Mouse (Mus musculus) induced T-regulatory cell, adult 2 months (primary cell): ENCODE measurements around the gene Hsd3b7.
"Not testable (repeated sequence)": the region's sequence is repeated elsewhere in the genome, so short reads cannot be mapped to it uniquely, and the experiment has no call there.

Experiments used
- DNase-seq: peaks from one replicate; pipeline ENCODE4 v3.0.0-alpha.2; 2012; ENCODE audit warnings: low read depth

Gene Hsd3b7

DNA sequence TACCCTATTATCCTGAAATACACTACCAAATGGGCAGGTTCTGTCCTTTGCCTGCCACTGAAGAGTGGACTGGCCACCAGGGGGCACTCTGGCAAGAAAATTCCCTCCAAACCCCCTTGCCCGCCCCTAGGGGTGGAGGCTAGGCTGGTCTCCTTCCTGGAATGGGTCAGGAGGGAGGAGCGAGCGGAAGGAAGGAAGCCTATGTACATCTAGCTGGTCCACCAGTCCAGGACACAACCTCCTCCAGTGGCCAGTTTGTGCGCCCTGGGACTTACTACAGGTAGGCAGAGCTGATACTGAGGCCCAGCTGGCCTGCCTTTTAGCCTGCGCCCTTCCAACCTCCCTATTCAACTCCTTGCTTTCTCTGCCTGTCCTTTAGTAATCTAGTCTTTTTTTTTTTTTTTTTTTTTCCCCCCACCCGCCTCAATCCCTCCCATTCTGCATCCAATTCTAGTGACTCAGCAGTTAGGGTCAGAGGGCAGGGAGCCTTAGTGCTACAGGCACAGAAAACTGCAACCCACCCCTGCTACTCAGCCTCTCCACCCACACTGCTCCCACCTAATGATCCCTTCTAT is at the start of gene Hsd3b7:
Gene Hsd3b7, plus strand, starts transcription at position 170 of the 575 bp plus-strand sequence.
- DNase-seq = peak; percentile 88

DNA sequence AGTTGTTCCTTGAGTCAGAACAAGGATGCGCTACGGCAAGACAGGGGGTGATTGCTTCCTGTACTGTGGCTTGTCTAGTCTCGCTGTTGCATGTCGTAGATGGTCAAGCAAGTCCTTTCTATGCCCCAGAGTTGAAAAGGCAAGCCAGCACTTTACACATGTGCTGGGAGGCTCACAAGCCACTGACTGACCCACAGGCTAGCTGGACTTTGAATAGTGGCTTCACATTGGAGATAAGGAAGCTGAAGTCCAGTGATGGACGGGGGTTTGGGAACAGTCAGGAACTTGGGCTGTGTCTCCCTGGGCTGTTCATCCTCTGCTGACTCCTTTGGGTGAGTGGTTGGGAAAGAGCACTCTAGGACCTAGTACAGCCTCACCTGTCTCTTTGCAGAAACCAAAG is 48.8 kb upstream of the Hsd3b7 start:
- no peak for DNase-seq

DNA sequence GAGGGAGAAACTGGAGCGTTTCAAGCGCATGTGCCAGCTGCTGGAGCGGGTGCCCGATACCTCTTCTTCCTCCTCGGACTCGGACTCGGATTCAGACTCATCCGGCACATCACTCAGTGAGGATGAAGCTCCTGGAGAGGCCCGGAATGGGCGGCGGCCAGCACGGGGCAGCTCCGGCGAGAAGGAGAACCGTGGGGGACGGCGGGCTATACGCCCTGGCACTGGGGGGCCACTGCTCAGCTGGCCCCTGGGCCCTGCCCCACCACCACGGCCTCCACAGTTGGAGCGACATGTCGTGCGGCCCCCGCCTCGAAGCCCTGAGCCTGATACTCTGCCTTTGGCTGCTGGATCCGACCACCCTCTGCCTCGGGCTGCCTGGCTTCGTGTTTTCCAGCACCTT is 48.3 kb upstream of the Hsd3b7 start:
- DNase-seq = no peak

DNA sequence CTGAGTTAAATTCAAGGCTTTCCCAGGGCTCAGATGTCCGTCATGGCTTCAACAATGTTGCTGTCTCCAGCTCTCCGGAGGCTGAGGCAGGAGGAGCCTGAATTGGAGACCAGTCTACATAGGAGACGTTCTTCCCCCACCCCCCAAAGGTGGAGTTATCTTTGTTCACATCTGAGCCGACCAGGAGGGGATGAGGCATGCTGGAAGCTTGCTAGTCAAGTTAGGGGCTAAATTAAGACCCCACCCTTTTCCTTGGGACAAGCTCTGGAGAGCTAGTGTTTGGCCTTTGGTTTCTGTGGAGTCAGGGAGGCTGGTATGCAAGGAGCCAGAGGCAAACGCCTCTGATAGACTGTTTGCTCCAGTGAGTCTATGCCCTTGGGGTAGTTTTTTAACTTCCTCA is 47.2 kb upstream of the Hsd3b7 start:
- DNase-seq = no peak

DNA sequence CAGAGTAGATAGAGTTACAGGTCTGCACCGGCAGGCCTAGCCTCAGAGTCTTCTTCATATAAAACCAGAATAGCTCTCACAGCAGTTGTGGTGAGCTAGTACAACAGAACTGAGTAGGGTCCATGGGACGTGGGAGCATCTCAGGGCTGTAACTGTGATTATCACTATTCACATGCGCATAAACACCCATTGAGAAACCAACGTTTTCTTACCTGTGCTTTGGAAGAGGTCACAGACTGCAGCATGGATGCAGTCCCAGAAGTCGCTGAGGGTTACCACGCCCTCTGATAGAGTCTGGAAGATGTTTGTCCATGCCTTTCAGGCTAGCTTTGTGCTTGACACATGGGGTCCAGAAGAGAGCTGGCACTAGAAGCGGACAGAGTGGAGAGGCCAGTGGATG is 46.7 kb upstream of the Hsd3b7 start:
- DNase-seq = no peak

DNA sequence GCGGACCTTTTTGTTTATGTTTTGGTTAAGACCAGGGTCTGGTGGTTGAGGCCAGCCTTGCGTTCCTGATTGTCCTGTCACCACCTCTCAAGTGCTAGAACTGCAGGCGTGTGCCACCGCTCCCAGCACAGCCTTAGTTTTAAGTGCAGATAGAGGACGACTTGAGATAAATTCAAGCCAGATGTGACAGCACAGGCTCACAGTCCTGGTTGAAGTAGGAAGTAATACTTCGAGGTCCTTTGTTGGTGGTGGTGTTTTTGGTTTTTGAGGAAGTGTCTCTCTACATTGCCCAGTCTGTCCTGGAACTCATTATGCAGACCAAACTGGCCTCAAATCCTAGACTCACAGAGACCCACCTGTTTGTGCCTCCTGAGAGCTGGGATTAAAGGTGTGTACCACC is 40.7 kb upstream of the Hsd3b7 start:
- DNase-seq = no peak

DNA sequence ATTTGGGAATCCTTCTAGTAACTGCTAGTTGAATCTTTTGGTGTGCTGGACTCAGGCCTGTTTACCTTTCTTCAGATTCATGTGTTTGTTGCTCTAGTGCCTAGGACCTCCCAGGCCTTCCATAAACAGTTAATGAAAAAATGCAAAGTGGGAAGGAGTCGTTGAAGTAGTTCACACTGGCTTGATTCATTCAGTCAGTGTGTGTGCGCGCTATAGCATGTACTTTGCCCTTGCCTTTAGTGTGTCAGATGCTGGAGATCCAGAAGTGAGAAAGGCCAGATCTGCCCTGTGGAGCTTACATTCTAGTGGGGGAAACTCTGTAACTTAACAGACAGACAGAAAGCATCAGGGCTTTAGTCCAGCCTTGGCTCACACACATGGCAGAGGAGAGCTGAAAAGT is 39.9 kb upstream of the Hsd3b7 start:
- DNase-seq = no peak

DNA sequence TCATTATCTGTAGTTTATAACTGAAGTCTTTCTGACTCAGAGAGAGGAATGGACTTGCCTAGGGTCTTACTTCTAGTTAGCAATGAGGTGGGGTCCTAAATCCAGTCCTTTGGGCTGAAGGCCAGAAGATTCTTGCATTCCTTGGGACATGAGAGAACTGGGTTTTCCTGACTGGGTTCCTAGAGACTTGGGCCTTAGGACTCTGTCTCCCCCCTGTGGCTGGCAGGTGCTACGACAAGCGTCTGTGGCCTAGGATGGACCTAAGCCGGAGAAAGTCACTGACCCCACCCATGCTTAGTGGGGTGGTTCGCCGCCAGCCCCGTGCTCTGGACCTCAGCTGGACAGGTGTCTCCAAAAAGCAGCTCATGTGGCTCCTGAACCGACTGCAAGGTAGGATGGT is 39.4 kb upstream of the Hsd3b7 start:
- peak; percentile 83 for DNase-seq

DNA sequence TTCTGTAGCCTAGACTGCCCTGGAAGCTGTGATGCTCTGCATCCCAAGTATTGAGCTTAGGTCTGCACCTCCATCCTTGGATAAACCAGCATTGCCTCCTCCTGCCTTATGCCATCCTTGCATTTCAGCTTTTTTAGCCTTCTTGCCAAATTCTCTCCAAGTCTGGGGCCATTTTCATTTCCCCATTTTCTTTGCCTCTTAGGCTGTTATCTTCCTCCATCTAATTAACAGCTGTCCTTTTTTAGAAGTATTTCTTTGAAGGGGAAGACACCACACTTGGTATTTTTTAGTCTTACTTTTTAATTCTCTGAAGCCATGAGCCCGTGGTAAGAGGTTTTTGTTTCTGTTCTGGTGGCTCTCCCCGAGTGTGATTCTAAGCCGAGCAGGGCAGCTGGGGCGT is 36.8 kb upstream of the Hsd3b7 start:
- DNase-seq = no peak

DNA sequence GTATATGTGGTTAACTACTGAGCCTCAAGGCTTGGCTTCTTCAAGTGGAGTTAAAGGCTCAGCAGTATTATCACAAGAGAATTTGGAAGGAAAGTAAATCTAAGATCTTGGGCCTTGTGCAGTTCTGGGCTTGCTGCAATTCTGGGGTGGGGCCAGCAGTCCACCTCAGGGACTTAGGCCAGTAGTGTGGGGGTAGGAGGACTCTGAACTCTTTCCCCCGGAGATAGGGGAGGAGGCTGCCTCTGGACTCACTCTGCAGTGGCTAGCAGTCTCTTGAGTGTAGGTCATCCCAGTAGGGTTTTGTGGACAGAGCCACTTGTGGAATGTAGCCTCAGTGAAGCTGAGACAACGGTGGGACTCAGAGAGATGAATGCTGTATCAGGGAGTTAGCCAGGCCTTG is 34.6 kb upstream of the Hsd3b7 start:
- DNase-seq = no peak

DNA sequence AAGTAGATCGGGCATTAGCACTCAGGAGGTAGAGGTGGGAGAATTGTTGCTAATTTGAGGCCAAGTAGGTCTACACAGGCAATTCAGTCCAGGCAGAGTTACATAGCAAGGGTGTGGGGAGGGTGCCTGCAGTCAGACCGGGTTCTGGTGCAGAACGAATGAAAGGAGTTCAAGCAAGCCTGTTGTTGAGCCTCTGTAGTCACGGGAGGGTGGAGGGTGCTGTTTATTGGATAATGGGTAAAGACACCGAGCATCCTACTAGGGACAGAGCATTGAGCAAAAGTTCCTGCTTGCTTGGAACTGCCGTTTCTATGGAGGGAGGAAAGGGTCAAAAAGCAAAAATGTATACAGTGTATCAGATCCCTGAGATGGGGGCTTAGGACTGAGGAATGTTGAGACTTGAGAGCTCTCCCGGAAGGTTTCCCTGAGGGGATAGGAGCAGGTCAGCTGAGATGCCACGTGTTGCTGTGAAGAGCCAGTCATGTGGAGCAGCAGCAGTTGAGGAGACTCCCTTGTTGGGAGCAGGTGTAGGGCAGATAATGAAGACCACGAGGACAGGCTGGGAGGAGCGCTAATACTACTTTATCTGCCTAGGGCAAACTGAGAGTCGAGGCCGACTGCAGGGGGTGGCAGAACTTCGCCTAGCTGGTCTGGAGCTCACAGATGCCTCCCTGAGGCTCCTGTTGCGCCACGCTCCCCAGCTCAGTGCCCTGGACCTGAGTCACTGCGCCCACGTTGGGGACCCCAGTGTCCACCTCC is 33.4 kb upstream of the Hsd3b7 start:
- DNase-seq = no peak

DNA sequence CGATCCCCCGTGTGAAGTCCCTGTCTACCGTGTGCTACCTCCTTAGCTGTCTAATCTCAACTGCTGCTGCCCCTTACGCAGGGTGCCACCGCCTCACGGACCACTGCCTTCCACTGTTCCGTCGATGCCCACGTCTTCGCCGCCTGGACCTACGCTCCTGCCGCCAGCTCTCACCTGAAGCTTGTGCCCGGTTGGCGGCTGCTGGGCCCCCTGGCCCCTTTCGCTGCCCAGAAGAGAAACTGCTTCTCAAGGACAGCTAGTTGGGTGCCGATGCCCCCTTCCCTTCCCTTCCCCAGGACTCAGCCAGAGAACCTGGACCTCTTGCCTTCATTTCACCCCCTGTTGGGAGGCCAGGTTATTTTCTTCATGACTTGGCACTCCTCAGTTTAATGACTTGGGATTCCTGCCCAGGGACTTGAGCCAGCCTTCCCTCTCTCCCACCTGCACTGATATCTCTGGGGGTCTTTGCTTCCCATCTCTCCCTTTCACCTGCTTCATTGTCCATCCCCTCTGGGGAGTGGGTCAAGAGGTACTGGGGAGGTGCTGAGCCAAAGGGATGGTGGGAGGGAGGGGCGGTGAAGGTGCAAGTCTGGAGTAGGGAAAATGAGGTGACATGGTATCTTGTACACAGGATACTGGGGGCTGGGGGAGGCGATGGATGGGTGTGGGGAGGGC is 32.6 kb upstream of the Hsd3b7 start:
- no peak for DNase-seq

DNA sequence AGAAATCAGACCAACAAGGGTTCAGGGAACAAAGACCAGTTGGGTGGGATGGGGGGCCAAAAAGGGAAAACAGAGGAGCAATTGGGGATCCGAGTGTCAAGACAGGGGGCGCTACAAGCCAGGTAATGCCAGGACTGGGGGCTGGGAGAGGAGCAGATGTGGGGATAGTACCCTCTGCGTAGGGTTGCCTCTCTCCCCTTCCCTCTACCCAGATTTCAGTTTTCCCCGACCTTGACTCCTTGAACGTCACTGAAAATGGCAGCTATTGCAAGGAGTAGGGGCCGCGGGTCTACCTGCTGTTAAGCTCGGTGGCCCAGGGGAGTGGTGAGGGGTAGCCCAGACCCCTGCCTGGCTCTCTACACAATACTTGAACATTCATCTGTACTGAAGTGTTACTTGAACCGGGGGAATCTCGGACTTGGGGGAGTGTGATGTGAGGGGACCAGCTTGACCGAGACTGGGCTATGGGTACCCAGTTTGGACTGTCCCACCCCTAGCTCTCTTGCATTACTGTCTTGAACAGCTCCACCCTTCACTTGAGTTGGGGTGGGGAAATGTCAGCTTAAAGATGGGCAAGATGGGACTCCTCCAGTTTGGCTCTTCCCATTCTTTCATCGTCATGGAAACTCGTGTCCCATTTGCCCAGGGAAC is 31.9 kb upstream of the Hsd3b7 start:
- peak; percentile 45 for DNase-seq

DNA sequence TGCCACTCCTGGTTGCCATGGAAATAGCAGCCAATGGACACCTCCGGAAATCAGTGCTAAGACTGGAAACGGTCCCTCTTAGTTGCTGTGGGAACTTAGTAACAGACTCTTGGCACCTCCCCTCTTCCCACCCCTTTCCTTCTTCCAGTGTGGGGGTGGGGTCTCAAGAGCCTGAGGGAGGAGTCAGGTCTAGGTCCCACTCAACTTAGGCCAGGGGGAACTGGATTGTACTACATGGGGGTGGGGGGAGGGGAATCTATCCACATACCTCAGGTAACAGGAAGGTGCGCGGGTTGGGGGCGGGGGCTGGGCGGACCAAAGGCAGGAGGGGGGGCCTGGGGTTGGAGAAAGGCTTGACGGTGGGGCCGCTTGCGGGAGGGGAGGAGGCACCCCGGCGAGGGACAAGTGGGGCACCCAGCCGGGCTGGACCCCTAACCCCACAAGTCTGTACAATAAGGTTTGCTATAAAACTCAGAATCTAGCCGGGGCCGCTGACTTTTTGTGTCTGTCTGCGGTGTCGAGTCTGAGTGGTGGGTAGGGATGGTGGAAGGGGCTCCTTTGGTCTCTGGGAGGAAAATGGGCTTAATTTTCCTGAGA is 31.3 kb upstream of the Hsd3b7 start:
- DNase-seq = peak; percentile 93

DNA sequence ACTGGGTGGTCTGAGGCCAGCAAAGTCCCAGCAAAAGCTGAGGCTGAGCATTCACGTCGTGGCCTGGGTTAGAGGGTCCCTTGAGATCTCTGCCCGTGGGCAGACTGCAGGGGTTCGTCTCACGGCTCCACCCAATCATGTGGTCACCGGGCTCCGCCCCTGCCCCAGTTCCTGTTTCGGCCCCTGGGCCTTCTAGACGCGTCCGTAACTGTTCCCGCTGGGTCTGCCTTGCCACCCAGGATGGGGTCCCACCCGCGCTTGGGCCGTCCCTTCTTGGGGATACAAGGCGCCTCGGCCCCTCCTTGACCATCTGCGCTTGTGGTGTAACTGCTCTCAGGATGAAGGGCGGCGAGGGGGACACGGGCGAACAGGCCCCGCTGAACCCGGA is 30.8 kb upstream of the Hsd3b7 start, which contains the start of gene Orai3:
Gene Orai3, plus strand, starts transcription at position 165 of the 388 bp plus-strand sequence.
- peak; percentile 84 for DNase-seq

DNA sequence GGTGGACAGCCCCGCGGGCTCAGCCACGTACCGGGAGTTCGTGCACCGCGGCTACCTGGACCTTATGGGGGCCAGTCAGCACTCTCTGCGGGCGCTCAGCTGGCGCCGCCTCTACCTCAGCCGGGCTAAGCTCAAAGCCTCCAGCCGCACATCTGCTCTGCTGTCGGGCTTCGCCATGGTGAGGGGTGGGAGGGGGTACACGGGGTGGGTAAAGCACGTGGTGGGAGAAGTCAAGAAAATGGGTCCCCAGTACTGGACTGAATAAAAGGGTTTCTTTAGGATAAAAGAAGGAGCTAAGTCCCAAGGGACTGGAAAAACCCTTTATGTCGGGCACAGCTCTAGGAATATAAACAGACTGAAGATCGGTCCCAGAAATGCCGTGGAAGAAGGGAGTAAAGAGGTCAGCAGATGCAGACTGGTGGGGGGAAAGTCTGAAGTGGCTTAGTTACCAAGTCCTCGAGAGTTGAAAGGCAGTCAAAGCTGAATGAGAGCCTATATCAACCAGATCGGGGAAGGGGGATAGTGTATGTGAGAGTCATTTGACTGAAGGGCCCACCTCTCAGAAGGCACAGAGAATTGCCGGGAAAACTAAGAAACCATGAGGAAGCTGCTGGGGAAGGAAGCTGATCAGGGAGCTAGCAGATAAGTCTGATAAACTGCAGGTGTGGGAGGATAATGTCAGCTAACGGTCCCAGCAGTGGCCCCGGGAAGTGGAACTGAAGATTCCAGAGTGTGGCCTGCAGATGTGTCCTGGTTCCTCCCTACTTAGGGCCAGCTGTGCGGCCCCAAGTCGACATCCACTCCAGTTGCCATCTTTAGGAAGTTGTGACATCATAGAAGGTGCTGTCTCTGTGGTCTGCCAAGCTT is 30.1 kb upstream of the Hsd3b7 start:
- DNase-seq = peak; percentile 39

DNA sequence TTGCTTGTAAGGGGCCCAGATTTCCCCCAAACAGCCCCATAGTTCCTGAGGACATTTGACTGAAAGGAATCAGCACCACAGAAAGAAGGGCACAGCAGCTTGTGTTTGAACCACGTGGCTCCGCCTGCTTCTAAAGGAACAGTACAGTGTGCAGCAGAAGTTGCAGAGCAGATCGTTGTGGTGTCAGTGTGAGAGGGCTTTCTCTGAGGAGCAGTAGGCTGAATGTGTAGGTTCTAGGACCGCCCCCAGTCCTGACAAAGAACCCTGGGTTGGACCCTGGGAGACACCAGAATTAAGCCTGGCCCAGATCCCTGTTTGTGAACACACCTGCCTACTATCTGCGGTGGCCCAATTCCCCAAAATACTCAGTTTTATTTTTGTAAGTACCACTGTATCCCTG is 29.1 kb upstream of the Hsd3b7 start:
- DNase-seq = no peak

DNA sequence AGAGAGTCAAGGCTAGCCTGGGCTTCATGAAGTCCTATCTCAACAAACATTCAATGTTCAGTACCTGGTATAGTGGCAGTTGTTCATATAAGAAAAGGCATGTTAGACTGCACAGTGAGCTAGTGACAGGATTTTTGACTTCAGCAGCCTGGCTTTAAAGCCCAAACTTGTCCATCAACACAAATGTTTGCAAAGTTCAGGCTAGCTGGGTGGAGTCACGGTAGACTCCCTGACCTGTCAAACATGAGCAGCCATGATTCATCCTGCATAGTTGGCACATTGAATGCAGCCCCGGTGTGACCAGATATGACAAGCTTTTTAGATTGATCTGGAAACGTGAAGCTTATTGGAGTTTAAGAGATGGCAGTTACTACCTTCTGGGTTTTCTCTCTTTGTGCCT is 28.3 kb upstream of the Hsd3b7 start:
- no peak for DNase-seq

DNA sequence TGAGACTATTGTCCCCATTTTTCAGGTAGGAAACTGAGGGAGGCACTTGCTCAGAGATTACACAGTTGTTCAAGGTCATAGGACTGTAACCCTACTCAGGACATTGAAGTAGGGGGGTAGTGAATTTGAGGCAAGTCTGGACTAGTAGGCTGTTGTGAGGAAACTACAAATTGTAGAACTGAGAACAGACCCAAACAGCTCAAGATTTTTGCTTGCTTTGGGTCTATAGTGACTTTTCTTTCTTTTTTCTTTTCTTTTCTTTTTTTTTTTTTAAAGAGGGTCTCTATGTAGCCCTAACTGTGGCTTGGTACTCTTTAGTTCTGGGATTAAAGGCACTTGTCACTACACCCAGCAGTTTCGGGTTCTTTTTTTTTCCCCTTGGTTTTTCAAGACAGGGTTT is 27.8 kb upstream of the Hsd3b7 start:
- DNase-seq = no peak

DNA sequence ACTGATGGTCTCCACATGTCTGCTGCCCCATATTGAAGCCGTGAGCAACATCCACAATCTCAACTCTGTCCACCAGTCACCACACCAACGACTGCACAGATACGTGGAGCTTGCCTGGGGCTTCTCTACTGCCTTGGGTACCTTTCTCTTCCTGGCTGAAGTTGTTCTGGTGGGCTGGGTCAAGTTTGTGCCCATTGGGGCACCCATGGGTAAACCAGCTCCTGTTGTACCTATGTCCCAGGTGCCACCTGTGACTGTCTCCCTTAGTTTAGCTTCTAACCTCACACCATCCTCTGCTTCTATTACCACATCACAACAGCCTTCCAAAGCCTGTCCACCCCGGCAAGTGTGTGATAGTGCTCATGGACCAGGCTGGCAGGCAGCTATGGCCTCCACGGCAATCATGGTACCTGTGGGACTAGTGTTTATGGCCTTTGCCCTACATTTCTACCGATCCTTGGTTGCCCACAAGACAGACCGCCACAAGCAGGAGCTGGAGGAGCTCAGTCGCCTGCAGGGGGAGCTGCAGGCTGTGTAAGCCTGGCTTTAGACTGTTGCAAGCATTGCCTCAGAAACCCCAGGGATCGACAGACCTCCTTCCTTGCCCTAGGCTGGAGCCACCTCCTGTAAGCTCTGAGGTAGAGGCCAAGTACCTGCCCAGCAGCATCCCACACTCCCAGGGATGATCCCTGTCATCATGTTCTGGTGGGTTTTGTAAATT is 26.6 kb upstream of the Hsd3b7 start:
- DNase-seq = peak; percentile 88

DNA sequence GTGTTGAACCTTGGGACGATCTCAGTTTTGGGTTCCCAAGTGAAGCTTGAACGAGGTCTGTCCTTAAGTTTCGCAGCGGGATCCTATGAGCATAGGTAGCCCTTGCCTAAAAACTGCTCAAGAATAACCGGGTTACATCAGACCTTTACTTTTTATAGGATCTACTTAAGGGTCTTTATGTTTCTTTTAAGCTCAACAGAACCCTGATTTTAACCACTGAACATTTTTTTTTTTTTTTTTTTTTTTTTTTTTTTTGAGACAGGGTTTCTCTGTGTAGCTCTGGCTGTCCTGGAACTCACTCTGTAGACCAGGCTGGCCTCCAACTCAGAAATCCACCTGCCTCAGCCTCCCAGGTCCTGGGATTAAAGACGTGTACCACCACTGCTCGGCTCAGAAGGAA is 24.6 kb upstream of the Hsd3b7 start:
- not testable (repeated sequence) for DNase-seq
